In genomic region chr1:156024831-156025503, GRCm38 (mm10) we compare ENCODE assay signal across 20 mouse cellular contexts. TPM values are rescaled to one million over a fixed set of nuclear protein-coding genes. Genes with fewer than 3 reads are reported as not detected.
DNase-seq lines count a peak whose midpoint lies in the region; ATAC-seq and TF ChIP-seq lines count a peak whose summit lies in the region.
"Had no signal": no experiment of that assay in that cellular context is flagged by ENCODE, and none has a peak within 500 bp of the region (broad histone marks: within the 10 kb centered on the region; RNA-seq: fewer than 3 reads in every experiment).

No protein-coding gene starts in this region.

- peak overlapping the region; percentile 69 for H3K27ac ChIP-seq in bone marrow, adult 2 months (ENCODE audit: control insufficient read depth, insufficient read depth, low read depth, low read length, poor library complexity)
- no peak overlapping the region for H3K27ac ChIP-seq in intestine, embryonic 16.5 days (ENCODE audit: low read length)
- H3K27ac ChIP-seq: embryonic facial prominence, embryonic 15.5 days; hindbrain, embryonic 15.5 days; limb, embryonic 13.5 days; lung, embryonic 15.5 days; neural tube, embryonic 15.5 days; stomach, embryonic 15.5 days had no signal

- peak; percentile 22 for DNase-seq in layer of hippocampus, adult 9-11 months
- no peak for DNase-seq in layer of hippocampus, postnatal 14 days (ENCODE audit: low spot score in 2 of 2)
- no peak for DNase-seq in T-cell, adult 2 months (ENCODE audit: low spot score)
- DNase-seq: adrenal gland, postnatal 36 days; cerebellum, postnatal 10 days; embryo, embryonic 11 days; heart, postnatal 10 days; kidney, adult 11 months; kidney, postnatal 10 days had no signal

- H3K4me2 ChIP-seq in intestine, embryonic 16.5 days (ENCODE audit: low read depth, low read length): no peak overlapping the region
- H3K4me2 ChIP-seq: embryonic facial prominence, embryonic 15.5 days; hindbrain, embryonic 15.5 days; limb, embryonic 13.5 days; lung, embryonic 15.5 days; midbrain, embryonic 11.5 days; neural tube, embryonic 15.5 days; stomach, embryonic 15.5 days had no signal

- H3K9me3 ChIP-seq in megakaryocyte, embryonic 14.5 days: no peaks in the 10 kb centered on the region
- no peaks in the 10 kb centered on the region for H3K9me3 ChIP-seq in intestine, embryonic 16.5 days (ENCODE audit: control insufficient read depth, low read length)
- H3K9me3 ChIP-seq: embryonic facial prominence, embryonic 15.5 days; hindbrain, embryonic 15.5 days; limb, embryonic 13.5 days; lung, embryonic 15.5 days; neural tube, embryonic 15.5 days; stomach, embryonic 15.5 days had no signal

- no peak for TF ChIP-seq CTCF in bone marrow, adult 2 months (IDR thresholded peaks at IDR 0.05; ENCODE audit: control insufficient read depth, insufficient read depth, low read length)

- peak; percentile 67 for ATAC-seq in common myeloid progenitor, adult 5-6 weeks (replicated peaks; ENCODE audit: low read depth, poor library complexity, severe bottlenecking)
- no peak for ATAC-seq in intestine, embryonic 16.5 days

- TF ChIP-seq POLR2A in bone marrow, adult 2 months (IDR thresholded peaks at IDR 0.05; ENCODE audit: borderline replicate concordance, control insufficient read depth, low read depth, low read length): no peak

- H3K4me1 ChIP-seq in bone marrow, adult 2 months (ENCODE audit: control insufficient read depth, insufficient read depth, low read length): peaks cover 2% of the 10 kb centered on the region; the same call in 1 of the 2 replicates
- H3K4me1 ChIP-seq in megakaryocyte, embryonic 14.5 days: peaks cover 17% of the 10 kb centered on the region
- no peaks in the 10 kb centered on the region for H3K4me1 ChIP-seq in intestine, embryonic 16.5 days (ENCODE audit: control insufficient read depth, insufficient read depth, low read length)
- H3K4me1 ChIP-seq: embryonic facial prominence, embryonic 15.5 days; hindbrain, embryonic 15.5 days; limb, embryonic 13.5 days; lung, embryonic 15.5 days; neural tube, embryonic 15.5 days; stomach, embryonic 15.5 days had no signal

- H3K36me3 ChIP-seq in megakaryocyte, embryonic 14.5 days (replicated peaks; ENCODE audit: low read length): peaks cover 92% of the 10 kb centered on the region
- H3K36me3 ChIP-seq in intestine, embryonic 16.5 days (ENCODE audit: control insufficient read depth, insufficient read depth, low read length): no peaks in the 10 kb centered on the region; the same call in 1 of the 2 replicates

- peak overlapping the region; percentile 4 for H3K4me3 ChIP-seq in bone marrow, adult 2 months (replicated peaks; ENCODE audit: control insufficient read depth, low read depth, low read length)
- peak overlapping the region; percentile 7 for H3K4me3 ChIP-seq in megakaryocyte, embryonic 14.5 days (replicated peaks)
- H3K4me3 ChIP-seq in intestine, embryonic 16.5 days (ENCODE audit: low read length): no peak overlapping the region
- H3K4me3 ChIP-seq: embryonic facial prominence, embryonic 15.5 days; hindbrain, embryonic 15.5 days; limb, embryonic 13.5 days; lung, embryonic 15.5 days; neural tube, embryonic 15.5 days; stomach, embryonic 15.5 days had no signal

- H3K9ac ChIP-seq in intestine, embryonic 16.5 days (ENCODE audit: low read depth, low read length): no peak overlapping the region
- H3K9ac ChIP-seq: embryonic facial prominence, embryonic 15.5 days; hindbrain, embryonic 15.5 days; limb, embryonic 13.5 days; lung, embryonic 15.5 days; neural tube, embryonic 15.5 days; stomach, embryonic 15.5 days had no signal

- WGBS in bone marrow, adult 2 months: 35% methylated on average over 8 of the region's 8 CpGs
- 78% methylated on average over 8 of the region's 8 CpGs for WGBS in intestine, embryonic 16.5 days

- no peaks in the 10 kb centered on the region for H3K27me3 ChIP-seq in megakaryocyte, embryonic 14.5 days (replicated peaks)
- H3K27me3 ChIP-seq in intestine, embryonic 16.5 days (replicated peaks; ENCODE audit: control insufficient read depth, insufficient read depth, low read length): no peaks in the 10 kb centered on the region
- H3K27me3 ChIP-seq: embryonic facial prominence, embryonic 15.5 days; hindbrain, embryonic 15.5 days; limb, embryonic 13.5 days; lung, embryonic 15.5 days; neural tube, embryonic 15.5 days; stomach, embryonic 15.5 days had no signal

RNA-seq across cellular contexts. Expression of gene Tor1aip2, which starts 10.2 kb away (rescaled TPM):
- total RNA-seq in layer of hippocampus, postnatal 14 days (2021): 10 to 100 TPM; 60.8 to 69.9 TPM
- 35.7 and 50.4 TPM in 2 replicates for polyA plus RNA-seq in bone marrow, adult 2 months (2011; ENCODE audit: insufficient read depth, insufficient read length, low replicate concordance, missing spikeins)
- 61.8 and 76.6 TPM in 2 replicates for total RNA-seq in common myeloid progenitor, adult 5-6 weeks (2017)
- 5.2 and 12.2 TPM in 2 replicates for polyA plus RNA-seq in megakaryocyte, embryonic 14.5 days (2012; ENCODE audit: insufficient read depth, low replicate concordance)
- polyA plus RNA-seq in intestine, embryonic 16.5 days (2015; fragmentation: Nextera tagmentation; extraction: Ambion mirVana): 153 and 163 TPM in 2 replicates

RNA-seq across cellular contexts. Expression of gene Tor1aip1, which starts 11.3 kb away (rescaled TPM):
- 10 to 100 TPM; 29.2 TPM for total RNA-seq in layer of hippocampus, postnatal 14 days (2021)
- polyA plus RNA-seq in bone marrow, adult 2 months (2011; ENCODE audit: insufficient read depth, insufficient read length, low replicate concordance, missing spikeins): 42.5 and 60.3 TPM in 2 replicates
- 31.1 and 54.0 TPM in 2 replicates for total RNA-seq in common myeloid progenitor, adult 5-6 weeks (2017)
- polyA plus RNA-seq in megakaryocyte, embryonic 14.5 days (2012; ENCODE audit: insufficient read depth, low replicate concordance): 18.6 and 28.8 TPM in 2 replicates
- 30.5 and 32.8 TPM in 2 replicates for polyA plus RNA-seq in intestine, embryonic 16.5 days (2015; fragmentation: Nextera tagmentation; extraction: Ambion mirVana)

RNA-seq across cellular contexts. Expression of gene Cep350, which starts 51.9 kb away (rescaled TPM):
- 10 to 100 TPM; 39.8 to 43.0 TPM for total RNA-seq in layer of hippocampus, postnatal 14 days (2021)
- 11.7 and 21.3 TPM in 2 replicates for polyA plus RNA-seq in bone marrow, adult 2 months (2011; ENCODE audit: insufficient read depth, insufficient read length, low replicate concordance, missing spikeins)
- 57.7 and 78.7 TPM in 2 replicates for total RNA-seq in common myeloid progenitor, adult 5-6 weeks (2017)
- 0.75 and 1.9 TPM in 2 replicates for polyA plus RNA-seq in megakaryocyte, embryonic 14.5 days (2012; ENCODE audit: insufficient read depth, low replicate concordance)
- 7.5 and 9.8 TPM in 2 replicates for polyA plus RNA-seq in intestine, embryonic 16.5 days (2015; fragmentation: Nextera tagmentation; extraction: Ambion mirVana)
